Mouse (Mus musculus) adrenal gland, adult 8-10 months (tissue): Measurements from ENCODE around the gene Itpr3. TPM values are rescaled to one million over a fixed set of nuclear protein-coding genes. Genes with fewer than 3 reads are reported as not detected.
A peak's percentile ranks its signal among the peaks of the same experiment; 100 is the strongest.

ENCODE experiments used
- DNase-seq: peaks from one replicate; pipeline ENCODE4 v3.0.0; 2022
- microRNA-seq, 2 experiments: library from miRNA; unstranded; fragments of <30 nt; microRNA quantifications; one replicate each; pipeline ENCODE4 v1.2.0; 2022
- total RNA-seq, 4 experiments: library from RNA; stranded (reverse); gene quantifications; 2 replicates each; pipeline ENCODE4 v1.2.4; 2022

Gene Itpr3
- total RNA-seq, 4 experiments from 2014 or later, result 7.6 to 16.6 (median 11.2) TPM

- no peak for DNase-seq
These were observed 89.3 kb downstream of the Itpr3 start for GRCm38 (mm10) chr17:27146323-27146923.

GRCm38 (mm10) chr17:27150871-27151270 lies 93.8 kb downstream of the Itpr3 start:
- DNase-seq, result peak; percentile 55

GRCm38 (mm10) chr17:27151411-27151810 lies 94.3 kb downstream of the Itpr3 start:
- DNase-seq, result no peak

GRCm38 (mm10) chr17:27152976-27153723 lies 96.0 kb downstream of the Itpr3 start:
- no peak for DNase-seq

GRCm38 (mm10) chr17:27153773-27154193 lies 96.7 kb downstream of the Itpr3 start:
- DNase-seq, result peak; percentile 80

GRCm38 (mm10) chr17:27154256-27154655 lies 97.2 kb downstream of the Itpr3 start:
- no peak for DNase-seq

- DNase-seq, result no peak
These were observed 97.8 kb downstream of the Itpr3 start for GRCm38 (mm10) chr17:27154881-27155280.

- DNase-seq, result no peak
These were observed 98.6 kb downstream of the Itpr3 start for GRCm38 (mm10) chr17:27155752-27156151.

- DNase-seq, result no peak
These were observed 101.3 kb downstream of the Itpr3 start for GRCm38 (mm10) chr17:27158439-27158838.

GRCm38 (mm10) chr17:27159169-27159568 lies 102.1 kb downstream of the Itpr3 start:
- no peak for DNase-seq

- no peak for DNase-seq
These were observed 103.8 kb downstream of the Itpr3 start for GRCm38 (mm10) chr17:27160905-27161304.

GRCm38 (mm10) chr17:27165054-27165773 lies 108.1 kb downstream of the Itpr3 start:
- DNase-seq, result no peak

GRCm38 (mm10) chr17:27166901-27167300 lies 109.8 kb downstream of the Itpr3 start:
- DNase-seq, result no peak

- no peak for DNase-seq
These were observed 110.4 kb downstream of the Itpr3 start, which contains the start of gene Ip6k3 for GRCm38 (mm10) chr17:27167545-27167944. Gene Ip6k3 (minus strand): TSS chr17:27167795.

GRCm38 (mm10) chr17:27168569-27168968 lies 111.5 kb downstream of the Itpr3 start:
- DNase-seq, result no peak

- peak; percentile 48 for DNase-seq
These were observed 113.0 kb downstream of the Itpr3 start for GRCm38 (mm10) chr17:27169952-27170695.

GRCm38 (mm10) chr17:27171121-27171520 lies 114.0 kb downstream of the Itpr3 start:
- DNase-seq, result peak; percentile 77

Small RNA genes lying within 50 kb of the gene (microRNA-seq; reads per million reads assigned to microRNA genes)
- 0 to 0.50 reads per million in 2 experiments for gene Mir7677

Other genes starting within 250 kb of the Itpr3 start
- not detected for gene Nkx2-5, start 212.3 kb upstream of the Itpr3 start, total RNA-seq
- gene Kifc5b, start 140.2 kb upstream of the Itpr3 start, total RNA-seq, result 1 to 10 TPM; 1.0 to 3.2 (median 1.6) TPM
- 10 to 100 TPM; 46.9 to 60.1 (median 53.5) TPM for gene Phf1, start 124.3 kb upstream of the Itpr3 start, total RNA-seq
- gene Cuta, start 117.7 kb upstream of the Itpr3 start, total RNA-seq, result 100 to 1,000 TPM; 151 to 162 (median 155) TPM
- gene Syngap1, start 116.1 kb upstream of the Itpr3 start, total RNA-seq, result 10 to 100 TPM; 19.7 to 36.9 (median 26.9) TPM
- 10 to 100 TPM in 1 of 4 experiments, 1 to 10 TPM in 3; 6.6 to 10.1 (median 9.0) TPM for gene Zbtb9, start 84.1 kb upstream of the Itpr3 start, total RNA-seq
- gene Bak1, start 28.3 kb upstream of the Itpr3 start, total RNA-seq, result 10 to 100 TPM; 30.6 to 34.9 (median 32.4) TPM
- 100 to 1,000 TPM; 252 to 380 (median 304) TPM for gene Uqcc2, start 76.6 kb downstream of the Itpr3 start, total RNA-seq
- 1 to 10 TPM in 3 of 4 experiments, under 1 TPM in 1; 0.49 to 1.8 (median 1.3) TPM for gene Ip6k3, start 110.5 kb downstream of the Itpr3 start, total RNA-seq
- gene Lemd2, start 147.2 kb downstream of the Itpr3 start, total RNA-seq, result 10 to 100 TPM; 58.3 to 93.1 (median 76.5) TPM